Comparison of ENCODE assay signal across 16 mouse cellular contexts in the genomic region with DNA sequence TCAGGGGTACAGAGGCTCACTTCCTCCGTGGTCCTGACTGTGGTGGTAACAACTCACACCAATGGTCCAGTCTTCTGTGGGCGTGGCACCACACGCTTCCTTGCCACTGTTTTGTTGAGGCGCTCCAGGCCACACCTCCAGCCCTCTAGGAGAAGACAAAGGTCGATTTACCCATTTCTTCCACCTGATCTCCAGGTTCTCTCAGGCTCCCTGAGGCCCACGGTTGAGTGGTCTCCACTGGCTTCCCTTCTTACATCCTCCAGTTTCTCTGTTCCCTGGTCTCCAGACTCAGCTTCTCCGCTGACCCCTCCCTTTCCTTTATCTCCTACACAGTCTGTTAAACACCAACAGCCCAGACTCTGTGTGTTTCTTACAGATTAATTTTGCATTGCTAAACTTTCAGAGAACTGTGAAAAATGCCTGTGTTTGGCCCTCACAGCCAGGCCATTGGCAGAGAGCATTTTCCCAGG. TPM values are rescaled to one million over a fixed set of nuclear protein-coding genes. Genes with fewer than 3 reads are reported as not detected.
DNase-seq lines count a peak whose midpoint lies in the region; ATAC-seq lines count a peak whose summit lies in the region.
"Had no signal": no experiment of that assay in that cellular context is flagged by ENCODE, and none has a peak within 500 bp of the region (broad histone marks: within the 10 kb centered on the region; RNA-seq: fewer than 3 reads in every experiment).

No protein-coding gene starts in this region.

- DNase-seq in heart, postnatal 10 days: no peak
- peak; percentile 86 for DNase-seq in c-Kit-positive CD71-positive TER-119-positive erythroid progenitor cells, embryonic 14.5 days (ENCODE audit: low spot score)
- peak; percentile 71 for DNase-seq in liver
- no peak for DNase-seq in urinary bladder, adult 2 months (ENCODE audit: low spot score)
- DNase-seq in urinary bladder, postnatal 36 days (ENCODE audit: low spot score in 2 of 2): no peak
- DNase-seq: B cell, adult 2 months; cerebellum, postnatal 14 days; layer of hippocampus, postnatal 36 days; right cerebral cortex, postnatal 14 days had no signal

- no peaks in the 10 kb centered on the region for H3K27me3 ChIP-seq in heart, embryonic 13.5 days (replicated peaks)
- H3K27me3 ChIP-seq in stomach, embryonic 14.5 days (ENCODE audit: control insufficient read depth, insufficient read depth, low read length): no peaks in the 10 kb centered on the region
- H3K27me3 ChIP-seq in hindbrain, embryonic 12.5 days: no peaks in the 10 kb centered on the region
- H3K27me3 ChIP-seq: lung, embryonic 15.5 days; midbrain, embryonic 15.5 days; neural tube, embryonic 15.5 days had no signal

- H3K4me1 ChIP-seq in heart, embryonic 13.5 days: peaks cover 11% of the 10 kb centered on the region; the same call in 1 of the 2 replicates
- no peaks in the 10 kb centered on the region for H3K4me1 ChIP-seq in stomach, embryonic 14.5 days (ENCODE audit: control insufficient read depth, insufficient read depth, low read length)
- no peaks in the 10 kb centered on the region for H3K4me1 ChIP-seq in hindbrain, embryonic 12.5 days
- H3K4me1 ChIP-seq: midbrain, embryonic 15.5 days; neural tube, embryonic 15.5 days had no signal

- peak overlapping the region; percentile 27; the same call in 1 of the 2 replicates for H3K4me2 ChIP-seq in heart, embryonic 13.5 days
- no peak overlapping the region for H3K4me2 ChIP-seq in stomach, embryonic 14.5 days (replicated peaks; ENCODE audit: low read depth, low read length)
- H3K4me2 ChIP-seq in hindbrain, embryonic 12.5 days (replicated peaks): no peak overlapping the region
- H3K4me2 ChIP-seq: lung, embryonic 15.5 days; midbrain, embryonic 15.5 days; neural tube, embryonic 15.5 days had no signal

- WGBS in heart, embryonic 13.5 days: 63% methylated on average over 7 of the region's 7 CpGs
- 67% methylated on average over 7 of the region's 7 CpGs for WGBS in stomach, embryonic 14.5 days
- whole genome bisulfite sequencing in hindbrain, embryonic 12.5 days: 64% methylated on average over 7 of the region's 7 CpGs

- no peak overlapping the region for H3K27ac ChIP-seq in heart, embryonic 13.5 days (replicated peaks)
- H3K27ac ChIP-seq in stomach, embryonic 14.5 days (ENCODE audit: low read length): no peak overlapping the region
- H3K27ac ChIP-seq in hindbrain, embryonic 12.5 days: no peak overlapping the region
- H3K27ac ChIP-seq: midbrain, embryonic 15.5 days; neural tube, embryonic 15.5 days had no signal

- H3K36me3 ChIP-seq in heart, embryonic 13.5 days: no peaks in the 10 kb centered on the region
- no peaks in the 10 kb centered on the region for H3K36me3 ChIP-seq in stomach, embryonic 14.5 days (ENCODE audit: control insufficient read depth, insufficient read depth, low read length)
- no peaks in the 10 kb centered on the region for H3K36me3 ChIP-seq in hindbrain, embryonic 12.5 days
- H3K36me3 ChIP-seq: lung, embryonic 15.5 days; midbrain, embryonic 15.5 days; neural tube, embryonic 15.5 days had no signal

- intact Hi-C loops in heart, postnatal 10 days (cut with DNase I): no loop called here

- ATAC-seq in heart, embryonic 13.5 days (ENCODE audit: extremely low read depth, insufficient number of reproducible peaks, low FRiP score, low TSS enrichment): peak; percentile 35; the same call in 1 of the 2 replicates
- ATAC-seq in stomach, embryonic 14.5 days (ENCODE audit: insufficient number of reproducible peaks, insufficient read depth, low FRiP score, low read depth): peak; percentile 42; the same call in 1 of the 2 replicates
- no peak for ATAC-seq in hindbrain, embryonic 12.5 days (ENCODE audit: low FRiP score)
- ATAC-seq: inflammation-experienced regulatory T-cells, adult 6 months; midbrain, embryonic 15.5 days had no signal

- no peak overlapping the region for H3K9ac ChIP-seq in heart, embryonic 13.5 days
- H3K9ac ChIP-seq in stomach, embryonic 14.5 days (replicated peaks; ENCODE audit: low read depth, low read length): no peak overlapping the region
- H3K9ac ChIP-seq in hindbrain, embryonic 12.5 days: no peak overlapping the region
- H3K9ac ChIP-seq: lung, embryonic 15.5 days; midbrain, embryonic 15.5 days; neural tube, embryonic 15.5 days had no signal

- H3K9me3 ChIP-seq in heart, embryonic 13.5 days: no peaks in the 10 kb centered on the region
- H3K9me3 ChIP-seq in stomach, embryonic 14.5 days (ENCODE audit: control insufficient read depth, low read depth, low read length): no peaks in the 10 kb centered on the region
- H3K9me3 ChIP-seq in hindbrain, embryonic 12.5 days (replicated peaks): no peaks in the 10 kb centered on the region
- H3K9me3 ChIP-seq: lung, embryonic 15.5 days; midbrain, embryonic 15.5 days; neural tube, embryonic 15.5 days had no signal

- H3K4me3 ChIP-seq in heart, embryonic 13.5 days: no peak overlapping the region
- H3K4me3 ChIP-seq in stomach, embryonic 14.5 days (ENCODE audit: low read depth, low read length): no peak overlapping the region
- no peak overlapping the region for H3K4me3 ChIP-seq in hindbrain, embryonic 12.5 days
- H3K4me3 ChIP-seq: lung, embryonic 15.5 days; midbrain, embryonic 15.5 days; neural tube, embryonic 15.5 days had no signal

RNA-seq across cellular contexts. Expression of a gene that starts 18.3 kb away (rescaled TPM):
- polyA plus RNA-seq in heart, embryonic 13.5 days (2015; fragmentation: Nextera tagmentation; extraction: Ambion mirVana): 13.6 and 16.8 TPM in 2 replicates
- 10 to 100 TPM; 77.4 to 85.2 TPM for total RNA-seq in heart, postnatal 10 days (2021)
- 7.5 and 9.8 TPM in 2 replicates for polyA plus RNA-seq in stomach, embryonic 14.5 days (2014; fragmentation: Nextera tagmentation; extraction: Ambion mirVana)
- 37.8 and 57.5 TPM in 2 replicates for polyA plus RNA-seq in urinary bladder, adult 2 months (2012; rRNA removed)
- polyA plus RNA-seq in hindbrain, embryonic 12.5 days (2016; fragmentation: Nextera tagmentation; extraction: Ambion mirVana): 11.3 and 11.5 TPM in 2 replicates

Comparison
In these comparisons a context has a peak if more than half of its experiments do, and no peak if none do; other contexts are left out.
1. DNase-seq: peak in c-Kit-positive CD71-positive TER-119-positive erythroid progenitor cells, embryonic 14.5 days (single experiment) and liver (single experiment); none in heart, postnatal 10 days (0 of 2), urinary bladder, adult 2 months (single experiment) and urinary bladder, postnatal 36 days (0 of 2).